Mouse (Mus musculus) ES-CJ7 (cell line): ENCODE data around the gene Camta1.

Experiments
- DNase-seq: peaks from one replicate; pipeline ENCODE4 v3.0.0; 2011; ENCODE audit warnings: low read depth, low spot score

Camta1 gene

DNA sequence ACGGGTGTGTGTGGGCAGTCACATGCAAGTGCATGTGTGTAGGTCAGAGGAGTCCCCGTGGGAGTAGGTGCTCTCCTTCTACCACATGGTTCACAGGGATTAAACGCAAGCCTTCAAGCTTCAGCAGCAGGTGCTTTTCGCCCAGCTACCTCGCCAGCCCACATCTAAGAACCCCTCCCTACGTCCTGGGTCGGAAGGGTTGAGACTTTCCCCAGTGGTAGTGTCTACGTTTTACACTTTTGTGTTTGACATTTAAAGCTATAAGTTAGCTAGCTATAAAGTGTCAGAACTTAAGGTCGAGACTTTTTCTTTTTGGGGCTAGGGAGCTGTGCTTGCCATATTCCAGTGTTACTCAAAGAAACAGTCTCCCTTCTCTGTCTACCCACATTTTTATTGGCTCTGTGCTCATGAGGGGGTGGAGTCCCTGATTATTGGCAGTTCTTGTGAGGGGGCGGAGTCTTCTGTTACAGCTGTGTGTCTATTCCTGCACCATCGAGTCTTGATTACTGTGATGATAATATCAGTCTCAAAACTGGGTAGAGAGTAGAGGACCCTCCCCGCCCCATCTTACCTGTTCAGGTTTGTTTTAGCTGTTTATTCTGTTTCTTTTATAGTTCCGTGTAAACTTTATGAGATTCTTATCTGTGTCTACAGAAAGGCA is 921.6 kb downstream of the Camta1 start:
- DNase-seq, result peak; percentile 54

DNA sequence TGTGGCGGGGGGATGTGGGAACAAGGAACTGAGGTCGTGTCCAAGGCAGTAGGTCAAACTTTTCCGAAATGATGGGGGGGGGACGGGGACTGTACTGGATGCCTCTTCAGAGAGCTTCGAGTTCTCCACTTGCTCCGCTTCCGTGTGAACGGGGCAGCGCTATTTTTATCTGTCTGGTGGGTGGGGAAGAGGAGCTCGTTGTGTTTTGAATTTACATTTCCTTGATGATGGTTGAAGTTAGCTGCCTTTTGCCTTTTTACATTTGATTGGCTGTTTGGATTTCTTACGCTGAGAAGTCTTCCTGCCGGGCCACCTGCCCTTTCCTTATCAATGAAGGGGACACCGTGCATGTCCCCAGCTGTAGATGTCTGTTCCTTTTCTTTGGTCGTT is 923.6 kb downstream of the Camta1 start:
- DNase-seq, result no peak

DNA sequence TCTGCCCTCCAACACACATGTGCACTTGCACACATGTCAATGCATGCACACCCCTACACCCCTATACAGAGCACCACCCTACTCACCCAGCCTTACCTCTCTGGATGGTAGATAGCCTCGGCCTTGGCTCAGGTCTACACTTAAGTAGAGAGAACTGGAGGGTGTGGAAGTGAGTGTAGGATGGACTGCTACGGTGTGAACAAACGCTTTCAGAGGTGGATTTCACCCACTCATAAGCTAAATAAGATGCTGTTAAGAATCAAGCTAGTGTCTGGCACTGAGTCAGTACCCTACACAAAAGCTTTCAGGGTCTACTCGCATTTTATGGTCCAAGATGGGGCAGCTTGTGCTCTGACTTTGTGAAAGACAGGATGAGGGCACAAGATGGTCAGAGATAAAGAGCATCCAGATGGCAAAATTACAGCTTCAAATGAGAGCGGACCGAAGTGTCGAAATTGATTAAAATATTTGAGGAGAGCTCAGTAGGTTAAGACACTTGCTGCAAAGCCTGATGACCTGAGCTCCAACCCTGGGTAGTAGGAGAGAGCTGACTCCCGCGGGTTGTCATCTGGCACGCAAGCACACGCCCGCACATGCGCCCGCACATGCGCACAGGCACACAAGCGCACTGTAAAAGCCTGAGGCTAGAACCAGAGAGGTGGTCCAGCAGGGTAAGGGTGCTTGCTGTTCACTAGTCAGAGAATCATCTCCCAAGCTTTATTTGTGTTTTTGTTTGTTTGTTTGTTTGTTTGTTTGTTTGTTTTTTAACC is 924.2 kb downstream of the Camta1 start:
- DNase-seq, result peak; percentile 74

DNA sequence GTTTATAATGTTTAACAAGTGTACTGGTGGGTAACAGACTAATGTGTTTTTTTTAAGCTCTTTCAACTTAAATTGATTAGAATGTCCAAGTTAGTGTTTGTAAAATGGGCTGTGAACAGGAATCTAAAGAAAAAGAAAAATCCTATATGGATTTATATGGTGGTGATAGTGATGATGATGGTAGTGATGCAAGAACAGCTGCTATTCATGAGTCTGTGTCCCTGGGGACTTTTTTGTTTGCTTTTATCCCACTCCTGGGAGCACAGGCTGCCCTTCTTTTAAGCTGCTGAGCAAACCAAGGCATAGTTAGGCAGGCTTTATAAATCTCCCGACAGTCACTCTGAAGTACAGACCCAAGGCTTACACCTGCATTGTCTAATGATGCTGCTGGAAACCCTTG is 928.2 kb downstream of the Camta1 start:
- no peak for DNase-seq

DNA sequence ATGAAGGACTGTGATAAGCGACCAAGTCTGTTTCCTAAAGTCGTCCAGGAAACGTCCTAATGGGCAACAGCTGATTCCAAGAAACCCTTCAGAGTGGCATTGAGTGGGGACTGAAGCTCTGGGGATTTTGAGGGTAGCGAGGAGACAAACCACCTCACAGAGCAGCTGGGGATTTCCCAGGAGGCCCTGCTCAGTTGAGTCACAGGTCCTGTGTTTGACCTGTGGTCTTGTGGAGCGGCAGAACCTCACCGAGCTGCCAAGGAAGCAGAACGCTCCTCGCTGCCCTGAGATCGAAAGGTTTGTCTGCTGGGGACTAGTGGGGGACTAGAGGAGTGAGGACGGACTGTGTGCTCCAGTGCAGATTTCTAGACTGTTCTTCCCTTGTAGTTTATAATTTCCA is 933.9 kb downstream of the Camta1 start:
- no peak for DNase-seq

DNA sequence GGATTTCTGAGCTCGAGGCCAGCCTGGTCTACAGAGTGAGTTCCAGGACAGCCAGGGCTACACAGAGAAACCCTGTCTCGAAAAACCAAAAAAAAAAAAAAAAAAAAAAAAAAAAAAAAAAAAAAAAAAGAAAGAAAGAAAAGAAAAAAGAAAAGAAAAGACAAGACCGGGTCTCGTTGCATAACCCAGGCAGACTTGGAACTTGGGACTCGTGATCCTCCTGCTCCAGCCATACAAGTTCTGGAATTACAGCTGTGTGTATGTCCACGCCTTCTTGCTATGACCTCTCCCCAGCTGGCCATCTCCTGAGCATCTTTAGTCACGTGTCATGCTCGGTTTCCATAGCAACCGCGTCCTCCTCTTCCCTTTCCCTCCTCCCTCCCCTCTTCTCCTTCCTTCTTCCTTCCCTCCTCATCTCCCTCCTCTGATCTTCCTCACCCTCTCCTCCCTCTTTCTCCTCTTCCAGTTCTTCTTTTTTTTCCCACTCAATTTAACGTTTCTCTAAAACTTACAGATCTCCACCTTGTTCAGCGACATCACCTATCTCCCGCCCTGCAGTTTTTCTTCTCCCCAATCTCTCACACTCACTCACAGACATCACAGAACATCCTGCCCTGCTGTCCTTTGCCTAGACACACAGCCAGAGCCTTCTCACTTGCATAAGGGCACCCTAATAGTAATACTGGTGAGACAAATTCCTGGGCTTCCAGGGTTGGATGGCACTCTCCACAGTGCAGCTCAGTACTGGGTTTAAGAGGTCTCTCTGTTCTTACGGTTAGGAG is 934.6 kb downstream of the Camta1 start:
- DNase-seq, result peak; percentile 40

DNA sequence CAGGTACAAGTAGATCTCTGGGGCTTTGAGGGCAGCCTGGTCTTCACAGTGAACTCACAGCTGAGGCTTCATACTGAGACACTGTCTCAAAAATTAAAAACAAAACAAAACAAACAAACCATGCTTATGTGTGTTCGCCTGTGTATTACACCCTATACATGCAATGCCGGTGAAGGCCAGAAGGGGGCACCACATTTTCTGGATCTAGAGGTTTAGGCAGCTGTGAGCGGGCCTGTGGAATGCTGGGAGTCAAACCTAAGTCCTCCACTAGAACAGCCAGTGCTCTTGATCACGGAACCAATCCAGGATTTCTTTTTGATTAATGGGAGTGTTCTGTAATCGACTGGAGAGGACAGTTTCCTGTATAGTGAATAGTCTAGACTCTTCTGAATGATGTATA is 935.8 kb downstream of the Camta1 start:
- DNase-seq, result peak; percentile 88

DNA sequence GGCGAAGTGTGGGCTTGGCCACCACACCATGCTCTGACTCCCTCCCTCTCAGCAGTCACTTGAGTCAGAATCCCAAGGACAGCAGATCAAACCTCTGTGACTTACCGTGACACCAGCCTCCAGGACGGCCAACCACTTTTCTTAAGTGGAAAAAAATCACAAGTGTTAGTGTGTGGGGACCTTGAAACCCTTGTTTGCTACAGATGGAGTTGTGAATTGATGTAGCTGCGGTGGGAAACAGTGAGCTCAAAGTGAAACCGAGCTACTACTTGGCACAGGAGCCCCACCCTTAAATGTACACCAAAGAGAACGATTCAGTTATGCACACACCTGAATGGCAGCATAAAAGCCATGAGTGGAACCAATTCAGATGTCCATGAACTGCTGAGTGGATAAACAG is 936.7 kb downstream of the Camta1 start:
- no peak for DNase-seq

DNA sequence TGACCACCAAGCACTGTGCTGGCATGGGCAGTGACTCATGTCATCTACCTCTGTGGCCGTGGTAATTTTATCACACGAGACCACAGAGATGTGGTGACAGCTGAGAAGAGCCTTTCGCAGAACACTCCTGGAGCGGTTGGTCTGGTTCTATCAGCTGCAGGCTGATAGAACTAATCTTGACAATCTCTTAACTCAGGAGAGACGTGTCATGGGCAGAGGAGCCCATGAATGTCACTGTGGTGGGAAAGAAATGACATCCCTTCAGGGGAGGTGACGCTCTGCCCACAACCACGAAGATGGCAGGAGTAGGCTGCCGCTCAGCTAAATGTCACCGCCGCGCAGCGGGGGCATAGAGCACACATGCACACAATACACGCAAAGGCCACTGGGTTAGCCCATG is 937.4 kb downstream of the Camta1 start:
- DNase-seq, result no peak

DNA sequence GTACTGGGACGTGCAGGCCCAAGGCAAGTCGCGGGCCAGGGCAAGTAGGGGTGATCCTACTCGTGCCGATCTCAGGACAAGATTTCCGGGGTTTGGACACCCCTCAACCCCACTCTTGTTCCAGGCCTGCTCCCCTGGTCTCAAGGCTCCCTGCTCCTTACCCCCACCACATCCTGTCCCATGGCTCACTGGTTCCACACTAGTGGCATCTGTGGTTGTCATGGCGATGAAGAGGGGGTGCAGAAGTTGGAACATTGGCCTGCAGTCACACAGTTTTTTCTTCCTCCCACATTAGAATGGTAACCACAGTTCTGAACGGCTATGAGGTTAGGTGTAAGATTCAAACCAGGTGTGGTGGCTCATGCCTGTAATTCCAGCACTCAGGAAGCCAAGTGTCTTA is 940.5 kb downstream of the Camta1 start:
- no peak for DNase-seq

DNA sequence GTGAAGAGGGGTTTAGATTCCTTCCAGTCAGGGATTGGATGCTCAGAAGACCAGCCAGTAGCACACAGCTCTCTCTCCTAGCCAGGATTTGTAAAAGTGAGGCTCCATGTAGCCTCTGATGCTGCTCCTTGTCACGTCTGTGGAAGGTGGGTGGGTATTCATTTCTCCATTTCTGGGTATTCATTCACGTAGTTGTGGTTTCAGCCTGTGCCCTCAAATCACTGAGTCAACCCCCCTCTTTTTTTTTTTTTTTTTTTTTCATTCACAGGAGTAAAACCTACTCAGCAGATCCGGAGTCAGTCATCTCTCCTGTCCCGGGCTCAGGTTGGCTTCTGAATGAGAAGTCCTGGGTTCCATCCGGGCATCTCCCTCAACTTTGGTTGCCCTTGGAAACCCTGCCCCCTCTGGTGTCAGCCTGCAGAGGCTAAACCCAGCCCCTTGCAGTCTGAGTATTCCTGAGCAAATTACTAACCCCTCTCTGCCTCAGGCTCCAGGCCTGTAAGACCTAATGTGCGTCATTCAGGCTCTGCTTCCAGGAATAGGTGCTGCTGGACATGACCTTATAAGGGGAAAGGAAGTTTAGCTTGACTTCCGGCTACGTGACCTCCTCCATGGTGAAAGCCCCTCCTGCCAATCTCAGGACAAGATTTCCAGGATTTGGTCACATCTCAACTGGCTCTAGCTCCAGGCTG is 944.2 kb downstream of the Camta1 start:
- DNase-seq, result no peak

DNA sequence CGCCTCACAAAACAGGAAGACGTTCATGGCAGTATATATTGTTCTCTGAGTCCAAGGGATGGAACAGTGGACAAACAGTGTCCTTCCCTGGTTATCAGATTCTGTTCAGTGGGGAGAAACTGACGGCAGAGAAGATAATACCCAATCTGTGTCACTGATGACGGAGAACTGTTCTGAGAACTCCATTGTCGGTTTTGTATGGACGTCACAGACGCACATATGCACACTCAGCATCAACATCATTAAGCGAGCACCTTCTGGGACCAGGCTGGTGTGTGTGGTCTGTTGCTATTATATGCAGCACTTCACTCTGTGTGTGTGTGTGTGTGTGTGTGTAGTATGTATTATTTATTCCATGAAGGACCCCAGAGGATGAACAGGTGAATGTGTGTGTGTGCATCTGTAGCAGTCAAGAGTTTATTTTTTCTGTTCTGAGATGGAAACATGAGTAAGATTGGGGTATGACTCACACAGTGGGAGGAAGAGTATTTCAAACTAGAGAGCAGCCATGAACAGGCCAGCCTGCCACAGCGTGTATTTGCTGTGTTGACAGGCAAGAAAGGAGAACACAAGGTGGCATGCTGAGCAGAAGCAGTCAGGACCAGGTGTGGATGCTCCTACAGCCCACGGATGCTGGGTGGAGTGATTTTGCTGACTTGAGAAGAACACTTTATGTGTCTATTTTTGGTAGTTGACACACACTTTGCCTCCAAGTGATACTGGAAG is 946.3 kb downstream of the Camta1 start:
- no peak for DNase-seq

DNA sequence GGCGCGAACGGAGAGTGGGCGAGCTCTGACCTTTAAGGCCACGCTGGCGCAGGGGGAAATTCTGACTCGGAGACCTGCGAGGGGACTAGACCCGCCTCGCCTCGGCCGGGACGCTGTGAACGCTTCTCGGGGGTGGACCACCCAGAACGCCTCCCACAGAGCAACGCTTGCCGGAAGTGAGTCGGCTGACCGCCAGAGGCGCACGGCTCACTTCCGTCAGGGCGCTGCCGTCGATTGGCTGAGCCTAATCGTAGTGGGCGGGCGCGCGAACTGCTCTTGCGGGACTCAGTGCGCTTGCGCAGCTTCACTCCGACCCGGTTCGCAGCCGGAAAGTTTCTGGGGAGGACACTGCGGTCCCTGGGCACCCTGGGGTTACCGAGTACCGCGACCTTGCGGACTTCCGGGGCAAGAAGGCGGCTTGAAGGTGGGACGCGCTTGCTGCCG is 947.4 kb downstream of the Camta1 start, which contains the start of the genes Park7 and Tnfrsf9:
Gene Park7 (minus strand): TSS at position 148 of the 444 bp plus-strand sequence.
Gene Tnfrsf9 (plus strand): TSS at position 273 of the 444 bp plus-strand sequence.
- peak; percentile 98 for DNase-seq

DNA sequence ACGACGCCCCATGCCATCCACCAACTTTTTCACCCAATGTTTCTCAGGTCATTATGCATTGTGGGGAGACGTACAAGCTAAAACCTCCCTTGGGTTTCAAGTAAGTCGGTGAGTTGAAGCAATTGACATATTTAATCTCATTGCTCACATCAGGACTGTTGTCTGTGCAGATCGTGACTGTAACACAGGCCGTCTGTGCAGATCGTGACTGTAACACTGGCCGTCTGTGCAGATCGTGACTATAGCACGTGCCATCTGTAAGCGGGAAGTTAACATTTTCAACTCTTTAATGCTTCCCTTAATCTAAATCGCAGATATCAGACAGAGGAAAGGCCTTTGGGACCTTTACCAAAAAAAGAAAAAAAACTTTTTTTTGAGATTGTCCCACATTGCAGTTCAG is 947.9 kb downstream of the Camta1 start:
- DNase-seq, result no peak

DNA sequence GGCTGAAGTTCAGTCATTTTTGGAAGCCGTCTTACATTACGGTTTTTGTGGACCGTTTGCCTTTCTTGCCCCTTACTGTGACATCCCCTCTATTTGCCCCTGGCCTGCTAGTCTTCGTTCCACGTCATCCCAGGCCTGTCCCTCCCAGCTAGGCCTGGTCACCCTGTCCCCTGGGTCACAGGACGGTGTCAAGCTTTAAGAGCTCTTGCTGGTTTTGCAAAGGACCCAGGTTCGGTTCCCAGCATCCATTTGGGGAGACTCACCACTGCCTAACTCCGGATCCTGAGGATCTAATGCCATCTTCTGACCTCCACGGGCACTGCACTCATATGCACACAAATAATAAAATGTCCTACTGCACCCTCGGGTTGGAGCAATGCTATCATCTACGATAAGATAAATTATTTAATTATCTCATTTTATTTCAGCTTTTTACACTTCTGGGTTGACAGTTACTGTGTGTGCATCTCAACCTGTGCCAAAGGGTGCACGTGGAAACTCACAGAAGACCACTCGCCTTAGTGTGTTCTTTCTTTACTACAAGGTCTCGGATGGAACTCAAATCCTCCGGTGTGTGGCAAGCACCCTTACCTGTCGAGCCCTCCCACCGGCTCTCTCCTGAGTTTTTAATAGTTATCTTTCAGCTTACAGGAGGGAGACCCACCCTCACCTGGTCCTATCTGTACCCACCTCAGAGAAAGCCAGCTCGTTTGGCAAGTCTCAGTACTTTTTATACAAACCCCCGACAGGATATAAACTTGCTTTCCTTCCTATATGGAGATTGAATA is 951.3 kb downstream of the Camta1 start:
- peak; percentile 76 for DNase-seq

DNA sequence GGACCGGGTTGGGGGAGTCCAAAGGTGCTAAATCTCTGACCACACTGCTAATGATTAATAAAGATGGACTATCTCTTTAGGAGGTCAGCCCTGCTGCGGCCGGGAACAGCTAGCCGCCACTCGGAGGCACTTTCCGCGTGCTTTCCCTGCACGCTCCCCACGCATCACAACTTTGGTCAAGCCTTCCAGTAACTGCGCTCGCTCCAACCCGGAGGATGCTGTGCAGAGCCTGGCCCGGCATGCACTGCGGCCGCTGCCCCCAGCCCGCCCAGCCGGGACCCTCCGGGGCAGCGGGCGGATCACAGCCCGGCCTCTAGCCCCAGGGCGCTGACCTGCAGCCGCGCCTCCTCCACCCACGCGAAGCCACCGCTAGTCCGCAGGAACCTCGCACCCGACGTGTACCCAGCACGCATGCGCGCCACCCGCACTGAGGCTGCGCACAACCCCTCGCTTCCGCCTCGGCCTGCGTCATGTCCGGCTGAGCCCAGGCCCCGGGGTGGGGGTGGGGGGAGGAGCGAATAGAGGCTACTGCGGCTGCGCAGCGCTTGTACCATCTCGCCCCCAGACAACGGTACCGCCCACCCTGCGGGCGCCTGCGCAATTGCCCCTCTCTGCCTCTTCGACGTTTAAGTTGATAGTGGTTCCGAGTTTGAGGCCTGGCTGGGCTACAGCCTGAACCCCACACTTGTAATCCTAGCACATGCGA is 952.1 kb downstream of the Camta1 start:
- peak; percentile 99 for DNase-seq

DNA sequence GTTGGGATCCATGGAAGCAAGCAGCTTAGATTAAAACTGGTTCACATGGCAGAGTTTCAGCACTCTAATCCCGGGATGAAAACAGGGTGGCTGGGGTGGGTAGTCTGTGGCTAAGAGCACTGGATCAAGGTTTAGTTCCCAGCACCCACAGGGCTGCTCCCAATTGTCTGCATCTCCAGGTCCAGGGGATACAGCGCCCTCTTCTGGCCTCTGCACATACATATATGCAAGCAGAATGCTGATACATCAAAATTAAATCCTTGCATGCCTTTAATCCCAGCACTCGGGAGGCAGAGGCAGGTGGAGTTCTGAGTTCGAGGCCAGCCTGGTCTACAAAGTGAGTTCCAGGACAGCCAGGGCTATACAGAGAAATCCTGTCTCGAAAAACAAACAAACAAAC is 953.2 kb downstream of the Camta1 start:
- DNase-seq, result peak; percentile 57

DNA sequence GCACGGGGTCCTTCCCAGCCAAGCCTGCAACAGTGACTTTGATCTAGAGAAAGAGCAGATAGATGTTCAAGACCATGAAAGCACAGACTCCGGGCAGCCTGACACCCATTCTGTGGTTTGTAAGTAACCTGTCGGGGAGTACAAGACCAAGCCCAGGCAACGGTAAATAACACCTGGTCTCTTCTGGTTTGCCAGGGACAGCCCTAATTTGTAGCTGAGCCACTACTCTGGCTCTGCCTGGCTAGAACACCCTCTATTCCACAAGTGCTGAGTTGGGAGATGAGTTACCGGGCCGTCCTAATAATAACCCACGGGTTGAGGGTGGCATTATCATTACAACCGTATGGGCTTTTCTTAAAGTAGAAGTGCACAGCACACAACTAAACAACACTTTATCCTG is 954.6 kb downstream of the Camta1 start:
- no peak for DNase-seq

DNA sequence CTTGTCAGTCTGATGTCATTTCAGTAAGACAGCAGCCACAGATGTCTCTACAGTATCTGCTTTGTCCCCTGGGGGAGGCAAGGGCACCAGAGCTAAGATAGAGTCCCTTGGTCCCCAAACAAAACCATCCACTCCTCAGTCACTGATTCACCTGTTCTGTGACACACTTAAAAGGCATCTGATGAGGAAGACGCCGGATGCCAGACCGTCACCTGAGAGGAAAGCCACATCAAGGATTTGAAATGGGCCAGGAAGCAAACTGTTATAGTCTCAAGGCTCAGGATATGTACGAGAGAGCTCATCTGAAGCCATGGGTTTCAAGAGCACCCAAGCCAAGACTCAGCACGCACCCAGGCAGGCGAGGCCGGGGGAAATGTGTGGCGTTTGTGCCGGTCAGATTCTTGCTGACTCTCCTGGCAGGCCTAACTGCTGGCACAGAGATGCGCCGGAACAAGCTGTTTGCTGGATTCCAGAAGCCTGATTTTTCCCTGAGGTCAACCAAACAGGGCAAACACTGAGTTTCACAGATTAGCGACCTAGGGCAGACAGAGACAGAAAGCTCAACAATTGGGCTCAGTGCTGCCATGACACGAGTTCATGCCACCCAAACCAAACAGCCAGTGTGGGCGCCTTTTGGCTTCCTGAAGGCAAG is 958.5 kb downstream of the Camta1 start:
- no peak for DNase-seq
